Mouse (Mus musculus): Measurements from ENCODE around the gene Irgq.

Irgq gene

GRCm38 (mm10) chr7:24546634-24547389 lies 16.3 kb downstream of the Irgq start:
- peak; percentile 97 for DNase-seq (ENCODE audit: low spot score in 2 of 2)

DNA sequence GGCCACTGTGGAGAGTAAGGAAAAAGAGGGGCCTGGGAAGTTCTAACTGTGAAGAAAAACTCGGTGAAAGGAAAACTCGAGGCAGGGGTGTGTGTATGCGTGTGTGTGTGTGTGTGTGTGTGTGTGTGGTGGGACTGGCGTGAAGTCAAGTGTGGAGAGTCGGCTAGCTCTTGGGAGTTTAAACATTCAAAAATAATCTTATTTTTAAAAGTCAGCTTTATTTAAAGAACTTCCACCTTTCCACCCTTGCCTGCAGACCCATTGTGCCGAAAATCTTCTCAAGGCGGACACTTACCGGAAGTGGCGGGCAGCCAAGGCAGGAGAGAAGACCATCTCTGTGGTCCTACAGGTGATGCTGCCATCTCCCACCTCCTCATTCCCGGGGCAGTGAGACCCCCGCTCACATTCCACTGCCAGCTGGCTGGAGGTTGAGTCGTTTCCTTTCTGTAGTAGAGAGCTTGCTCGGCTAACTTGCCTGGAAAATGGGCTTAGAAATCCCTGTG lies 17.1 kb downstream of the Irgq start:
- DNase-seq (ENCODE audit: low spot score in 2 of 2) = no peak

DNA sequence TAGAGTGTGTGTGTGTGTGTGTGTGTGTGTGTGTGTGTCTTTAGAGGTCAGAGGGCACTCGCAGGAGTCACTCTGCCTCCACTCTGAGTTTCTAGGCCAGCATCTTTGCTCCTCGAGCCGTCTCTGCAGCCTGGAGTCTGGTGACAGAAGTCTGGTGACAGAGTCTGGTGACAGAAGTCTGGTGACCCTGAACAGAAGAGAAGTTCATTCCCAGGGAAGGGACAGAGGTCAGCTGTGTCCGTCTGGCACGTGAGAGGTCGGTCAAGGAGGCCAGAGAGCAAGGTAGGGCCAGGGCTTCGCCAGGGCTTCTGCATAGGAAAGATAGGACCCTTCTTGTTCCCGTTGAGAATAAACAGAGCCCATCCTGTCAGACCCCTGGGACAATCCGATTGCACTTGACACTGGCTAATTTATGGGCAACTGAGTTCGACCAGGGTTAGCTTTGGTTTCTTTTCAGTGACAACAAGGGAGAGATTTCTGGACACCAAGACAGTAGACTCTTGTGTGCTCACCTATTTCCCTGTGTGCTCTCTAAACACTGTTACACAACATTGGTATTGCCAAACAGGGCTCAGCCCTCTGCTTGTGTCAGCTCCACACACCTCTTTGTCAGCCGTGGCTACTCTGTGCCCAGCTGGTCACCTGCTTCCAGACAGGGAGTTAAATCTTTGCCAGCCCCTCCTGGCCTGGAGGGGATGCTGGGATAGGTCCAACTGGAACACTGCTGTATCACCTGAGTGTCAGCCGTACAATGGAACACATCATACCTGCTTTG lies 21.7 kb downstream of the Irgq start:
- no peak for DNase-seq (ENCODE audit: low spot score in 2 of 2)

DNA sequence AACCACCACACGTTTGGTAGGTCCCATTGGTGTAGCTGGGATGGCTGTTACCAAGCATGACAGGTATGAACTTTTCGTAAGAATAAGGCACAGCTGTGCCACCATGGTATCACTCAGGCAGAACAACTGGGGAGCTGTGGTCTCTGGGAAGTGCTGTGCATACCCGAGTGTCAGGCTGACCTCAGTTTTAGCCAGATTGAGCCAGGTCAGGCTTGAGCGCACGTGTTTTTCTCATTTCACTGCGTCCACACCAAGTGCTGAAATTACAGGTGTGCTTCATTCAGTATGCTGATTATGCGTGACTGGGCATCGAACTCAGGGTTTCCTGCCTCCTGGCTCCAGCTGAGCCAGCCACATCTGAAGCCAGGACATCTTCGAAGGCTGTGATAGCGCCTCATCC lies 25.3 kb downstream of the Irgq start:
- no peak for DNase-seq (ENCODE audit: low spot score in 2 of 2)

DNA sequence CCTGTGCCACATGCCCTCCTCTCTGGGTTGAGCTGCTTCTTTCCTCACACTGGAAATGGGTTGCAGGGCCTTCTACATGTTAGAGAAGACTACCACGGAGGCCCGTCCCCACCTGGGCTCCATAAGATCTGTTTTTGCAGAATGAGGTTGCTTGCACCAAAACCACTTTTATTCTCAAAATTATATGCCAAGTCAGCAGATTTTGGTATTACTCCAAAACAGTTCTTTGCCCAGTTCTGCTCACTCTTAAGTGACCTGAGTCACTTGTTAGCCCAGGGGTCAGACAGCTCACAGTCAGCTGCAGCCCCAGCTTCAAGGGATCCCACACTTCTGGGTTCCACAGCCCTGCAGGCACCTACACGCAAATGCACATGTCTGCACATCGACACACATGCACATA lies 31.0 kb downstream of the Irgq start:
- DNase-seq (ENCODE audit: low spot score in 2 of 2) = no peak

DNA sequence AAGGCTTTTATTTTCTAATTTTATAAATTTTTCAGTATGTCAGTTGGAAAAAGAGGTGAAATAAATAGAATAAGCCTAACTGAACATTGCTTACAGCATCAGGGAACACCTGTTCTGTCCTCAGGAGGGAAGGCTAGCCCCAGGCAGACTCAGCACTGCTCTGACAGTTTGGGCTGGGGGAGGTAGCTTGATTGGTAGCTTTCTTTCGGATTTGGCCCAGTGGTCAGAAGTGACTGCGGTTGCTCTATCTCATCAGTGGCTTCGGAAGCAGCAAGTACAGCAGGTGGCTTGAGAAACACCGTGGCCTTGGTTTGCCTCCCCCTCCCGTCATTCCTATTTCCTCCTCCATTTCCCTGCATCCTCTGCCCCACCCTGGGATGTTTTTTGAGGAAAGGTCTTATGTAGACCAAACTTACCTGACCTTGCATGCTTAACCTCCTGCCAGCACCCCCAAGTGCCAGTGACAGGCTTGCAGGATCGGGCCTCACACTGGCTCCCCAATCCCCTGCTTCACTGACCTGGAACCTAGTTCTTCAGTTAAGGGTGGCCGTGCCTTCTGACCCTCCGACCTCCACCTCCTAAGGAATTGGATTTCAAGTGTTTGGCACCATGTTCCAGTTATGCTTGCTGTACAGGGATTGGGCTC lies 32.8 kb downstream of the Irgq start:
- no peak for DNase-seq (ENCODE audit: low spot score in 2 of 2)

- no peak for DNase-seq (ENCODE audit: low spot score in 2 of 2)
These were observed 33.3 kb downstream of the Irgq start for GRCm38 (mm10) chr7:24563837-24564206.

- peak; percentile 73 to 84 for DNase-seq (ENCODE audit: low spot score in 2 of 2)
These were observed 34.2 kb downstream of the Irgq start for GRCm38 (mm10) chr7:24564607-24565265.

DNA sequence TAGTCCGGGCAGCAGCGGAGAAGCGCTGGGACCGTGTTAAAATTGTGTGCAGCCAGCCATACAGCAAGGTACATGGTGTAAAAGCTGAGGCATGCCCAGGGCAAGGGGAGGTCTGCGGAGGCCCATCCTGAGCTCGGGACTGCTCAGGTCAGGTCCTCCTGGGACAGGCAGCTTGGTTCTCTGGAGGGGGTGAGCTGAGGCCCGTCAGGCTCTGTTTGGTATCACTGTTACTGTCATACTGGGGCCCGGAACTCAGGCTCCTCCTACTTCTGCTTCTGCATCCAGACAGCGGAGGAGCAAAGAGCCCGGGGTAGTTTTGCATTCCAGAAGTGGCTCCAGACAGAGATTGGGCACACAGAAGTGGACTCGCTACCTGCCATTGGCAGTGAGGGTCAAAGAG lies 35.1 kb downstream of the Irgq start:
- DNase-seq (ENCODE audit: low spot score in 2 of 2) = no peak

DNA sequence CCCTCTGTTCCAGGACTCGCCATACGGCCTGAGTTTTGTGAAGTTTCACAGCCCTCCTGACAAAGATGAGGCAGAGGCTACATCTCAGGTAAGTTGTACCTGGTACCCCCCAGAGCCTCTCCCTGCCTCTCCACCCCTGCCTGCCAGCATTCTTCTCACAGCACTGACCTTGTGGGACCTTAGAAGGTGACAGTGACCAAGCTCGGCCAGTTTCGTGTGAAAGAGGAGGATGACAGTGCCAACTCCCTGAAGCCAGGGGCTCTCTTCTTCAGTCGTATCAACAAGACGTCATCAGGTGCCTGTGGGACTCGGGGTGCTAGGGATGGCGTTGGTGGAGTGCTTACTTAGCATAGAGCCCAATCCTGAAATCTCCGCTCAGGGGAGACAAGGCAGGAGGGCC lies 35.7 kb downstream of the Irgq start:
- no peak for DNase-seq (ENCODE audit: low spot score in 2 of 2)

- no peak for DNase-seq (ENCODE audit: low spot score in 2 of 2)
These were observed 38.0 kb downstream of the Irgq start for GRCm38 (mm10) chr7:24568512-24568911.

DNA sequence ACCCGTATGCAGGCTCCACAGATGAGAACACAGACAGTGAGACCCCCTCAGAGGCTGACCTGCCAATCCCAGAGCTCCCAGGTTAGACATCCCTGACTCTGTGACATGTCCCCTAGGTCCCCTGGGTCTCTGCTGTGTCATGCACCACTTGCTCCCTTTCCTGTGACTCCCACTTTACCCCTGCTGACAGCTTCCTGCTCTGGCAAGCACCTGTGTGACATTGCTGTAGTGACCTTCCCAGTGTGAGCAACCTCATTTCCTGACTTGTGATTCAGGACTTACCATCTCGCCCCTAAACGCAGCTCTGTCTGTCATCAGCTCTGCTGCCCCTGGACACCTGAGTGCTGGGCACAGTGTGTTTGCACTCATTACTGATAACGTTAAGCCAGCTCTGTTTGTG lies 40.6 kb downstream of the Irgq start:
- DNase-seq (ENCODE audit: low spot score in 2 of 2) = no peak

- no peak for DNase-seq (ENCODE audit: low spot score in 2 of 2)
These were observed 42.0 kb downstream of the Irgq start for GRCm38 (mm10) chr7:24572455-24572854.

DNA sequence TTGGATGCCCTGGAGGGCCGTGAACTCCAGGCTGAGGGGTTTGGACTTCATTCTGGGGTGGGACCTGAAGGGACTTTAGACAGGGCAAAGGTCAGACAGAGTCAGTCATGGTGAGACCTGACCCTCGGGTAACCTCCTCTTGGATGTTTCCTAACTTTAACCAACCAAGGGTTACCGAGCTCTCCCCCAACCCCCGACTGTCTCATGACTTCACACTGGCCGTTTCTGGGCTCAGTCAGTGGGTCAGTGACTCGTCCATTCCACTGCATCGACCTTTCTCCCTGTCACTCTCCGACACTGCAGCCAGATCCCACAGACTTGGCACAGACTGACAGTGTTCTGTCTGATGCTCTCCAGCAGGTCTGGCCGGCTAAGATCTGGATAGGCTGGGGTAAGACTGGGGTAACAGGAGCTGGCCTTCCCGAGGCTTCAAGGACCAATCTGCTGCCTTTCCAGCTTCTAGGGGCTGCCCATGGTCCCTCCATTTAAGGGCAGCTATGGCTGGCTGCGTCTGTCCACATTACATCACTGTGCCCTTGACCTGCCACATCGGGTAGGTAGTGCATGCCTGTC lies 43.8 kb downstream of the Irgq start:
- DNase-seq (ENCODE audit: low spot score in 2 of 2) = no peak

DNA sequence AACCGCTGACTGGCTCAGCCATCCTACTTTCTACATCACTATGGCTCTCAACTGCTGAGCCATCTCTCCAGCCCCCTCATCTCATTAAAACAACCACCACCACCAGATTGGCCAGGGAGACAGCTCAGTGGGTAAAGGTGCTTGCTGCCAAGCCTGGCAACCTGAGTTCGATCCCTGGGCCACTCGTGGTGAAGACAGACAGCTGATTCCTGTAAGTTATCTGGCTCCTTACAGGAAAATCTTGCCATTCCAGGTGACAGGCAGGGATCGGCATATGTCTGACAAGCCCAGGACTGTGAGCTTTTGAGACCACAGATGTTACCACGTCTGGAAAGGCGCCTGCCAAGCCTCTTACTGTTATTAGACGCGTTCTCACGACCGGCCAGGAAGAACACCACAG lies 47.3 kb downstream of the Irgq start:
- no peak for DNase-seq (ENCODE audit: low spot score in 2 of 2)

GRCm38 (mm10) chr7:24584876-24585275 lies 54.4 kb downstream of the Irgq start:
- no peak for DNase-seq (ENCODE audit: low spot score in 2 of 2)

- no peak for DNase-seq (ENCODE audit: low spot score in 2 of 2)
These were observed 55.5 kb downstream of the Irgq start for GRCm38 (mm10) chr7:24585995-24586394.

GRCm38 (mm10) chr7:24586828-24587227 lies 56.3 kb downstream of the Irgq start:
- DNase-seq (ENCODE audit: low spot score in 2 of 2) = no peak

DNA sequence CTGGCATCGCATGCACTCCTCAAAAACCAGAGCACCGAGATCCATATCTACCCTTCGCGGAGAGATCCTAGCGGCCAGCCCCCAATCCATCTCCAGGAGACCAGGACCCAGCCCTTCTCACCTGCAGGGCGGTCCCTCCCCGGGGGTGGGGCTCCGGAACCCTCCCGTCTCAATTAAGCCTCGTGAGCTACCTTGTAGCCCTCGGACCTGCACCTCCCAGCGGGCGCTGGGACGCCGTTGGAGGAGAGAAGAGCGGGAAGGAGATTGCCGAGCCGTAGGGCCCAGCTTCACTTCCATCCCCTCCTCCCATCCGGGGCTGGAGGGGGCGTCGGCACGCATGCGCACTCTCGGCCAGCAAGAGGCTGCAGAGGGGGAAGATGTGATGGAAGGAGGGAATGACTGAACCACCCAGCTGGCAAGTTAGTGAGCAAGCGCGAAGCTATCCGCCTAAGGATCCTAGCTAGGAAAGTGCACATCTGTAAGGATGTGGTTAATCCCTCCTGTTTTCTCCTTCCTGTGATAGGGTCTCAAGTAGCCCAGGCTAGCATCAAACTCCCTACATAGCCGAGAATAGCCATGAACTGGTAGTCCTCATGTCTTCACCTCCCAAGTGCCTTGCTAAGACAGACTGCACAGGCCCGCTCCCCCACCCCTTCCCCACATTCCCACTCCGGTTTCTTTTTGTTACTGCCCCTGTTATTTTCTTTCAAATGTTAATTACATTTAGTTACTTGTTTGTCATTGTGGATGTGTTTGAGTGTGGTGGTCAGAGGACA lies 57.0 kb downstream of the Irgq start, which contains the start of the genes Ethe1 and Zfp575:
Ethe1 (plus strand) TSS at position 214 of the 776 bp plus-strand sequence.
Zfp575 (minus strand) TSS at position 312 of the 776 bp plus-strand sequence.
- DNase-seq (ENCODE audit: low spot score in 2 of 2) = no peak

All from spleen, postnatal 14 days (tissue).